Mouse (Mus musculus) forebrain, embryonic 11.5 days (tissue): ENCODE results near the gene Tinagl1. TPM values are rescaled to one million over a fixed set of nuclear protein-coding genes. Genes with fewer than 3 reads are reported as not detected.

Experiments used
- ATAC-seq: fragments of 200-750 bp; cut with Nextera tagmentation; replicated peaks from 2 replicates; pipeline ENCODE4 v1.8.0; 2017; ENCODE audit warnings: moderate TSS enrichment; ENCODE audit not compliant: low FRiP score
- DNase-seq: peaks from one replicate; pipeline ENCODE4 v3.0.0-alpha.2; 2017; ENCODE audit warnings: low spot score
- H3K27ac ChIP-seq: fragments of 300-500 bp; sonication (generic); 2 replicates; pipeline ENCODE4 v1.5.1; 2014; ENCODE audit warnings: low read depth, low read length
- H3K27me3 ChIP-seq: fragments of 300-500 bp; sonication (generic); 2 replicates; pipeline ENCODE4 v1.6.1; 2014; ENCODE audit warnings: mild to moderate bottlenecking, low read length, mixed read lengths; ENCODE audit not compliant: control insufficient read depth, insufficient read depth
- H3K36me3 ChIP-seq: fragments of 300-500 bp; sonication (generic); 2 replicates; pipeline ENCODE4 v1.6.1; 2014; ENCODE audit warnings: mild to moderate bottlenecking, low read length, moderate library complexity, mixed read lengths; ENCODE audit not compliant: control insufficient read depth, insufficient read depth
- H3K4me1 ChIP-seq: fragments of 300-500 bp; sonication (generic); replicated peaks from 2 replicates; pipeline ENCODE4 v1.6.1; 2014; ENCODE audit warnings: low read length, mixed read lengths; ENCODE audit not compliant: control insufficient read depth, insufficient read depth
- H3K4me2 ChIP-seq: fragments of 300-500 bp; sonication (generic); 2 replicates; pipeline ENCODE4 v1.6.1; 2014; ENCODE audit warnings: low read depth, mild to moderate bottlenecking, low read length, moderate library complexity, mixed read lengths; ENCODE audit not compliant: severe bottlenecking
- H3K4me3 ChIP-seq: fragments of 300-500 bp; sonication (generic); 2 replicates; pipeline ENCODE4 v1.5.1; 2014; ENCODE audit warnings: low read depth, low read length
- H3K9ac ChIP-seq: fragments of 300-500 bp; sonication (generic); 2 replicates; pipeline ENCODE4 v1.6.1; 2014; ENCODE audit warnings: low read length
- H3K9me3 ChIP-seq: fragments of 300-500 bp; sonication (generic); 2 replicates; pipeline ENCODE4 v1.6.1; 2016; ENCODE audit warnings: low read length, mixed read lengths; ENCODE audit not compliant: control insufficient read depth
- WGBS: fragments of 180-500 bp; shearing (Covaris S2); extraction: QIAGEN DNeasy Blood & Tissue Kit; methylation state at CpG from one replicate; pipeline ENCODE4 v1.1.7; 2014; 5-methylcytosine and 5-hydroxymethylcytosine counted together
- polyA plus RNA-seq: library from polyadenylated mRNA; unstranded; fragments of >200 nt; fragmentation: Nextera tagmentation; extraction: Ambion mirVana; gene quantifications from 2 replicates; pipeline ENCODE4 v1.2.1, GENCODE M21; 2014

Gene Tinagl1
- polyA plus RNA-seq, 1 experiment from 2014 or later = 7.9 TPM

GRCm38 (mm10) chr4:130183879-130184278, 9.0 kb upstream of the Tinagl1 start:
- WGBS = 85% methylated on average over 5 of the region's 5 CpGs
- Histone ChIP-seq H3K4me1 (no peaks in the 10 kb centered on the region), H3K4me3 (no peak overlapping the region), H3K27ac (no peak overlapping the region), H3K27me3 (no peaks in the 10 kb centered on the region), H3K4me2 (no peak overlapping the region), H3K9ac (no peak overlapping the region), H3K9me3 (no peaks in the 10 kb centered on the region), H3K36me3 (no peaks in the 10 kb centered on the region)
- ATAC-seq = no peak
- no peak for DNase-seq

DNA sequence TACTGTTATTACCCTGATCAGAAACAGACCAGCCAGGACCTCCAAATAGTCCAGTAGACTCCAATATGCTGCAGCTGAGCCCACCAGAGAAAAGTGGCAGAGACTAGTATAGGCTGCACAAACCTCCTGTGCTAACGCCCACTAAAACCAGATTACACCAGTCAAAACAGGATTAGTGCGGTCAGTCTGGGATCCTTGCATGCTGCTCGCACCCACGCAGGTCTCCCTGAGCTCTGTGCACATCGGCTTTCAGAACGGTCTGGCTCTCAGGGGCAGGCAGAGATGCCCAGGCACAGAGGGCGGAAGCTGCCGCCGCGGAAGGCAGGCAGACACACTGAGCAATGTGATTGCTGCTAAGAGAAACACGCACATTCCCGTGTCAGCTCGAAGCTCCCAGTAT, 8.1 kb upstream of the Tinagl1 start:
- no peak for DNase-seq
- no peaks in the 10 kb centered on the region for H3K9me3 ChIP-seq
- 74% methylated on average over 13 of the region's 13 CpGs for WGBS
- no peaks in the 10 kb centered on the region for H3K27me3 ChIP-seq
- H3K36me3 ChIP-seq = no peaks in the 10 kb centered on the region
- no peak overlapping the region for H3K27ac ChIP-seq
- no peak overlapping the region for H3K4me3 ChIP-seq
- H3K4me1 ChIP-seq = no peaks in the 10 kb centered on the region
- no peak overlapping the region for H3K4me2 ChIP-seq
- ATAC-seq = no peak
- H3K9ac ChIP-seq = no peak overlapping the region

GRCm38 (mm10) chr4:130181886-130182285, 7.0 kb upstream of the Tinagl1 start:
- H3K4me2 ChIP-seq = no peak overlapping the region
- no peak overlapping the region for H3K9ac ChIP-seq
- H3K27me3 ChIP-seq = no peaks in the 10 kb centered on the region
- H3K27ac ChIP-seq = no peak overlapping the region
- H3K4me1 ChIP-seq = no peaks in the 10 kb centered on the region
- WGBS = 84% methylated on average over 4 of the region's 4 CpGs
- no peak overlapping the region for H3K4me3 ChIP-seq
- no peak for DNase-seq
- H3K36me3 ChIP-seq = no peaks in the 10 kb centered on the region
- no peak for ATAC-seq
- H3K9me3 ChIP-seq = no peaks in the 10 kb centered on the region

GRCm38 (mm10) chr4:130180909-130181602, 6.1 kb upstream of the Tinagl1 start:
- H3K27ac ChIP-seq = no peak overlapping the region
- H3K4me3 ChIP-seq = no peak overlapping the region
- no peak overlapping the region for H3K4me2 ChIP-seq
- H3K36me3 ChIP-seq = no peaks in the 10 kb centered on the region
- WGBS = 64% methylated on average over 7 of the region's 7 CpGs
- H3K4me1 ChIP-seq = no peaks in the 10 kb centered on the region
- H3K9ac ChIP-seq = no peak overlapping the region
- H3K9me3 ChIP-seq = no peaks in the 10 kb centered on the region
- H3K27me3 ChIP-seq = no peaks in the 10 kb centered on the region
- DNase-seq (no peak), ATAC-seq (no peak)

- DNase-seq (no peak), ATAC-seq (no peak)
- Histone ChIP-seq H3K27me3 (peaks cover 6% of the 10 kb centered on the region; the same call in 1 of the 2 replicates), H3K9me3 (no peaks in the 10 kb centered on the region), H3K9ac (no peak overlapping the region), H3K4me3 (no peak overlapping the region), H3K27ac (no peak overlapping the region), H3K4me2 (no peak overlapping the region), H3K36me3 (no peaks in the 10 kb centered on the region), H3K4me1 (peaks cover 7% of the 10 kb centered on the region; the same call in 1 of the 2 replicates)
- 90% methylated on average over 3 of the region's 3 CpGs for WGBS
Observed at GRCm38 (mm10) chr4:130179876-130180275, 5.0 kb upstream of the Tinagl1 start.

GRCm38 (mm10) chr4:130177536-130177935, 2.6 kb upstream of the Tinagl1 start:
- WGBS = 56% methylated on average over 7 of the region's 7 CpGs
- DNase-seq (no peak), ATAC-seq (no peak)
- H3K4me1 ChIP-seq = peaks cover 15% of the 10 kb centered on the region; the same call in 1 of the 2 replicates
- H3K9me3 ChIP-seq = no peaks in the 10 kb centered on the region
- no peak overlapping the region for H3K4me3 ChIP-seq
- no peak overlapping the region for H3K4me2 ChIP-seq
- H3K36me3 ChIP-seq = no peaks in the 10 kb centered on the region
- no peak overlapping the region for H3K9ac ChIP-seq
- H3K27me3 ChIP-seq = peaks cover 21% of the 10 kb centered on the region
- no peak overlapping the region for H3K27ac ChIP-seq

DNA sequence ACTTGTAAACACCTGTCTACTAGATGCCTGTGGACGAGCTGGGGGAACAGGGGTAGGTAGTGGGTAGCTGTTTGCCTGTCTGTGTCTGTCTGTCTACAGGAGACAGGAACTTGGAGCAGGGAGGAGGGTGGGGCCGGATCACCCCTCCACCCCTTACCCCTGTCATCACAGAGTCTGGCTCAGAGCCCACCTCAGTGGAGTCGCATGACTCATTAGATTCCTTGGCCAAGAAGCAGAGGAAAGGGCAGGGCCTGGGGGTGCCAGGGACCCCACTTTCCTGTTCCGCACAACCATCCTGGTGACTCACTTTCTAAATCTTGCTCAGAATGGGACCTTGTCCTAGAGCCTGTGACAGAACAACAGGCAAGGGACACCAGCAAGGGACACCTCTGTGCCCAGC, 2.2 kb upstream of the Tinagl1 start:
- Histone ChIP-seq H3K4me1 (peaks cover 15% of the 10 kb centered on the region; the same call in 1 of the 2 replicates), H3K4me3 (no peak overlapping the region), H3K27me3 (peaks cover 21% of the 10 kb centered on the region), H3K9me3 (no peaks in the 10 kb centered on the region), H3K4me2 (no peak overlapping the region), H3K27ac (no peak overlapping the region), H3K36me3 (no peaks in the 10 kb centered on the region), H3K9ac (no peak overlapping the region)
- WGBS = 77% methylated on average over 4 of the region's 4 CpGs
- DNase-seq (no peak), ATAC-seq (no peak)

- WGBS = 83% methylated on average over 5 of the region's 5 CpGs
Observed at GRCm38 (mm10) chr4:130176156-130176720, 1.3 kb upstream of the Tinagl1 start.

More at GRCm38 (mm10) chr4:130176156-130176720, 1.3 kb upstream of the Tinagl1 start:
- DNase-seq (no peak), ATAC-seq (no peak)
- H3K27ac ChIP-seq = no peak overlapping the region
- H3K36me3 ChIP-seq = no peaks in the 10 kb centered on the region
- H3K4me2 ChIP-seq = no peak overlapping the region
- H3K27me3 ChIP-seq = peaks cover 21% of the 10 kb centered on the region
- H3K4me1 ChIP-seq = peaks cover 15% of the 10 kb centered on the region; the same call in 1 of the 2 replicates
- no peak overlapping the region for H3K9ac ChIP-seq
- H3K4me3 ChIP-seq = no peak overlapping the region
- no peaks in the 10 kb centered on the region for H3K9me3 ChIP-seq
